Mouse (Mus musculus): Measurements from ENCODE around the gene Bpifc. TPM values are rescaled to one million over a fixed set of nuclear protein-coding genes. Genes with fewer than 3 reads are reported as not detected.
A peak's percentile ranks its signal among the peaks of the same experiment; 100 is the strongest.

The Bpifc gene
- total RNA-seq, 2 experiments from 2014 or later, result not detected

GRCm38 (mm10) chr10:85916498-85917309 lies 95.0 kb downstream of the Bpifc start, which contains the start of gene Prdm4:
Gene Prdm4 (minus strand): TSS chr10:85917142.
- H3K4me3 ChIP-seq, result peak within 1 kb of the TSS; percentile 89
- peak; percentile 64 for TF ChIP-seq CTCF (conservative IDR thresholded peaks at IDR 0.05)
- peak; percentile 95 to 98 for DNase-seq (ENCODE audit: low spot score in 2 of 2)
- peak within 1 kb of the TSS; percentile 94 for H3K27ac ChIP-seq

Other genes with a start within 250 kb of the Bpifc start
- 10 to 100 TPM; 18.3 to 20.7 TPM for gene Pwp1, start 182.4 kb downstream of the Bpifc start, total RNA-seq (2021)
- gene Prdm4, start 94.8 kb downstream of the Bpifc start, total RNA-seq (2021), result 10 to 100 TPM; 26.2 to 28.6 TPM
- 1 to 10 TPM in 1 of 2 experiments, under 1 TPM in 1; 0.49 to 1.1 TPM for gene Ascl4, start 84.2 kb downstream of the Bpifc start, total RNA-seq (2021)
- 100 to 1,000 TPM; 113 to 115 TPM for gene Rtcb, start 54.1 kb downstream of the Bpifc start, total RNA-seq (2021)
- gene Fbxo7, start 10.1 kb upstream of the Bpifc start, total RNA-seq (2021), result 10 to 100 TPM; 23.5 to 25.3 TPM

Measured in layer of hippocampus, adult 2 months (tissue).